Mouse (Mus musculus) ES-E14 (cell line): Measurements from ENCODE around the gene Myo16.

ENCODE experiments used
- CHD2 ChIP-seq: IDR thresholded peaks from 2 replicates; pipeline ENCODE4 v1.6.1; 2014; ENCODE audit warnings: mild to moderate bottlenecking, low read depth, low read length, inconsistent platforms
- HCFC1 ChIP-seq: IDR thresholded peaks from 2 replicates; pipeline ENCODE4 v1.6.1; 2012; ENCODE audit warnings: low read length, inconsistent platforms, borderline replicate concordance; ENCODE audit not compliant: insufficient read depth
- MAFK ChIP-seq: IDR thresholded peaks from 2 replicates; pipeline ENCODE4 v1.6.1; 2014; ENCODE audit warnings: mild to moderate bottlenecking, low read depth, low read length, inconsistent platforms; ENCODE audit not compliant: insufficient read depth
- ZNF384 ChIP-seq: IDR thresholded peaks from 2 replicates; pipeline ENCODE4 v1.6.1; 2012; ENCODE audit warnings: low read depth, low read length, inconsistent platforms

GRCm38 (mm10) chr8:10490420-10490784 lies 336.7 kb downstream of the Myo16 start:
- TF ChIP-seq CHD2 (no peak), MAFK (no peak), ZNF384 (no peak), HCFC1 (no peak)
